8 mouse cellular contexts compared by ENCODE assay signal in genomic region chr7:135716445-135716877, GRCm38 (mm10). TPM values are rescaled to one million over a fixed set of nuclear protein-coding genes. Genes with fewer than 3 reads are reported as not detected.
DNase-seq lines count a peak whose midpoint lies in the region; ATAC-seq lines count a peak whose summit lies in the region.

No protein-coding gene starts in this region.

- peak overlapping the region; percentile 95 for H3K9ac ChIP-seq in embryonic facial prominence, embryonic 11.5 days (replicated peaks; ENCODE audit: low read length)
- H3K9ac ChIP-seq in midbrain, embryonic 12.5 days (replicated peaks) = peak overlapping the region; percentile 78

- H3K36me3 ChIP-seq in embryonic facial prominence, embryonic 11.5 days (replicated peaks; ENCODE audit: control insufficient read depth, insufficient read depth, low read depth, low read length) = no peaks in the 10 kb centered on the region
- H3K36me3 ChIP-seq in limb, embryonic 10.5 days = peaks cover 16% of the 10 kb centered on the region
- no peaks in the 10 kb centered on the region for H3K36me3 ChIP-seq in midbrain, embryonic 12.5 days

- H3K27ac ChIP-seq in embryonic facial prominence, embryonic 11.5 days (replicated peaks; ENCODE audit: low read depth, low read length) = no peak overlapping the region
- H3K27ac ChIP-seq in limb, embryonic 10.5 days = peak overlapping the region; percentile 99
- H3K27ac ChIP-seq in midbrain, embryonic 12.5 days (replicated peaks) = no peak overlapping the region

- H3K4me3 ChIP-seq in embryonic facial prominence, embryonic 11.5 days (ENCODE audit: low read depth, low read length) = peak overlapping the region; percentile 97
- peak overlapping the region; percentile 91 for H3K4me3 ChIP-seq in limb, embryonic 10.5 days
- peak overlapping the region; percentile 87 for H3K4me3 ChIP-seq in midbrain, embryonic 12.5 days

- H3K4me2 ChIP-seq in embryonic facial prominence, embryonic 11.5 days (ENCODE audit: low read depth, low read length) = peak overlapping the region; percentile 59
- peak overlapping the region; percentile 81 for H3K4me2 ChIP-seq in midbrain, embryonic 12.5 days (replicated peaks)

- peak; percentile 84 for DNase-seq in 3134 (ENCODE audit: extremely low read depth, insufficient read length, low spot score)
- peak; percentile 90 for DNase-seq in adrenal gland, postnatal 25 days
- DNase-seq in embryonic facial prominence, embryonic 11.5 days (ENCODE audit: low spot score) = peak; percentile 97
- DNase-seq in heart, adult 11 months = peak; percentile 99
- DNase-seq in kidney, adult 11 months = peak; percentile 75
- DNase-seq in limb, embryonic 10.5 days (ENCODE audit: low spot score) = peak; percentile 94
- peak; percentile 83 for DNase-seq in skeletal muscle tissue, adult 2 months (ENCODE audit: low read depth, low spot score)

- ATAC-seq in embryonic facial prominence, embryonic 11.5 days (replicated peaks; ENCODE audit: insufficient number of reproducible peaks, low FRiP score, low TSS enrichment, low read depth) = peak; percentile 97
- peak; percentile 98 for ATAC-seq in midbrain, embryonic 12.5 days (ENCODE audit: low FRiP score, low read depth)

- no peaks in the 10 kb centered on the region for H3K9me3 ChIP-seq in embryonic facial prominence, embryonic 11.5 days (replicated peaks; ENCODE audit: control insufficient read depth, low read length)
- H3K9me3 ChIP-seq in limb, embryonic 10.5 days (replicated peaks) = no peaks in the 10 kb centered on the region
- no peaks in the 10 kb centered on the region for H3K9me3 ChIP-seq in midbrain, embryonic 12.5 days

- under 1% methylated on average over 26 of the region's 28 CpGs for WGBS in embryonic facial prominence, embryonic 11.5 days
- under 1% methylated on average over 26 of the region's 28 CpGs for WGBS in limb, embryonic 10.5 days
- 2% methylated on average over 21 of the region's 28 CpGs for WGBS in midbrain, embryonic 12.5 days

- H3K4me1 ChIP-seq in embryonic facial prominence, embryonic 11.5 days (ENCODE audit: control insufficient read depth, insufficient read depth, low read length) = no peaks in the 10 kb centered on the region
- peaks cover 34% of the 10 kb centered on the region for H3K4me1 ChIP-seq in limb, embryonic 10.5 days
- peaks cover 29% of the 10 kb centered on the region for H3K4me1 ChIP-seq in midbrain, embryonic 12.5 days

- no peaks in the 10 kb centered on the region for H3K27me3 ChIP-seq in embryonic facial prominence, embryonic 11.5 days (ENCODE audit: control insufficient read depth, insufficient read depth, low read length)
- no peaks in the 10 kb centered on the region for H3K27me3 ChIP-seq in limb, embryonic 10.5 days (ENCODE audit: low read depth, poor library complexity, severe bottlenecking)
- no peaks in the 10 kb centered on the region for H3K27me3 ChIP-seq in midbrain, embryonic 12.5 days

RNA-seq across cellular contexts. Expression of gene Mki67, which starts 0.3 kb away (rescaled TPM):
- total RNA-seq in adrenal gland, postnatal 25 days (2021) = 16.4 and 23.0 TPM in 2 replicates
- 60.4 and 65.6 TPM in 2 replicates for polyA plus RNA-seq in embryonic facial prominence, embryonic 11.5 days (2014; fragmentation: Nextera tagmentation; extraction: Ambion mirVana)
- polyA plus RNA-seq in limb, embryonic 10.5 days (2016; fragmentation: Nextera tagmentation; extraction: Ambion mirVana) = 38.4 and 46.9 TPM in 2 replicates
- polyA plus RNA-seq in midbrain, embryonic 12.5 days (2016; fragmentation: Nextera tagmentation; extraction: Ambion mirVana) = 50.9 and 54.9 TPM in 2 replicates
